In genomic region chr6:38992016-38992415, GRCm38 (mm10) we compare ENCODE assay signal across 10 mouse cellular contexts.
A peak's percentile ranks its signal among the peaks of the same experiment; 100 is the strongest.
DNase-seq lines count a peak whose midpoint lies in the region; ATAC-seq and TF ChIP-seq lines count a peak whose summit lies in the region.
"Had no signal": no experiment of that assay in that cellular context is flagged by ENCODE, and none has a peak within 500 bp of the region (broad histone marks: within the 10 kb centered on the region; RNA-seq: fewer than 3 reads in every experiment).

No protein-coding gene starts in this region.

- H3K4me3 ChIP-seq in embryonic fibroblast, embryonic 13.5 days (ENCODE audit: insufficient read depth, low read length), result no peak overlapping the region
- no peak overlapping the region for H3K4me3 ChIP-seq in liver, embryonic 15.5 days (replicated peaks)

- H3K36me3 ChIP-seq in liver, embryonic 15.5 days (replicated peaks), result no peaks in the 10 kb centered on the region

- 10% methylated on average over 4 of the region's 4 CpGs for WGBS in liver, embryonic 15.5 days (ENCODE audit: insufficient replicate concordance)

- H3K9ac ChIP-seq in liver, embryonic 15.5 days, result no peak overlapping the region
- H3K9ac ChIP-seq: hindbrain, embryonic 14.5 days had no signal

- TF ChIP-seq CTCF in embryonic fibroblast, embryonic 13.5 days (IDR thresholded peaks at IDR 0.05; ENCODE audit: borderline replicate concordance, insufficient read depth, low read length), result no peak

- no peak for TF ChIP-seq POLR2A in embryonic fibroblast, embryonic 13.5 days (IDR thresholded peaks at IDR 0.05; ENCODE audit: low read depth, low read length)

- ATAC-seq in liver, embryonic 15.5 days (ENCODE audit: insufficient read depth), result peak; percentile 83

- peak overlapping the region; percentile 11; the same call in 1 of the 2 replicates for H3K27ac ChIP-seq in embryonic fibroblast, embryonic 13.5 days (ENCODE audit: insufficient read depth, low read length)
- H3K27ac ChIP-seq in liver, embryonic 15.5 days (replicated peaks), result 0 out of 2 replicates have a peak overlapping the region, but pooled peaks have one; percentile 29
- H3K27ac ChIP-seq: hindbrain, embryonic 14.5 days had no signal

- no peaks in the 10 kb centered on the region for H3K4me1 ChIP-seq in embryonic fibroblast, embryonic 13.5 days (ENCODE audit: control insufficient read depth, insufficient read depth, low read length)
- peaks cover 18% of the 10 kb centered on the region for H3K4me1 ChIP-seq in liver, embryonic 15.5 days (replicated peaks)

- H3K9me3 ChIP-seq in liver, embryonic 15.5 days (replicated peaks), result no peaks in the 10 kb centered on the region

- peaks cover 4% of the 10 kb centered on the region; the same call in 1 of the 2 replicates for H3K27me3 ChIP-seq in liver, embryonic 15.5 days

- DNase-seq in 3T3-L1 (ENCODE audit: low read depth, low spot score), result peak; percentile 70
- DNase-seq in 416B (ENCODE audit: low read depth), result peak; percentile 71
- no peak for DNase-seq in embryo, embryonic 10.5 days (ENCODE audit: low spot score)
- no peak for DNase-seq in B cell, adult 2 months
- no peak for DNase-seq in frontal cortex, postnatal 14 days (ENCODE audit: low spot score in 2 of 2)
- DNase-seq: gastrocnemius, postnatal 10 days; right cerebral cortex, adult 18-20 months had no signal

- H3K4me2 ChIP-seq in liver, embryonic 15.5 days, result 0 out of 2 replicates have a peak overlapping the region, but pooled peaks have one; percentile 4
- H3K4me2 ChIP-seq: hindbrain, embryonic 14.5 days had no signal

Comparison
In these comparisons a context has a peak if more than half of its experiments do, and no peak if none do; other contexts are left out.
1. DNase-seq: peak in 3T3-L1 (single experiment) and 416B (single experiment); none in embryo, embryonic 10.5 days (single experiment), B cell, adult 2 months (0 of 2) and frontal cortex, postnatal 14 days (0 of 2).